Mouse (Mus musculus) duodenum, adult 2 months (tissue): Measurements from ENCODE around the gene Il17c. TPM values are rescaled to one million over a fixed set of nuclear protein-coding genes. Genes with fewer than 3 reads are reported as not detected.

Experiments
- polyA plus RNA-seq: library from polyadenylated mRNA; depleted of rRNA; stranded (reverse); fragments of >200 nt; gene quantifications from 2 replicates; pipeline ENCODE4 v1.2.3, GENCODE M21; 2012; ENCODE audit warnings: low replicate concordance; rRNA removed

The Il17c gene
- 0.27 TPM in 1 of 2 replicates, not detected in the other for polyA plus RNA-seq

DNA sequence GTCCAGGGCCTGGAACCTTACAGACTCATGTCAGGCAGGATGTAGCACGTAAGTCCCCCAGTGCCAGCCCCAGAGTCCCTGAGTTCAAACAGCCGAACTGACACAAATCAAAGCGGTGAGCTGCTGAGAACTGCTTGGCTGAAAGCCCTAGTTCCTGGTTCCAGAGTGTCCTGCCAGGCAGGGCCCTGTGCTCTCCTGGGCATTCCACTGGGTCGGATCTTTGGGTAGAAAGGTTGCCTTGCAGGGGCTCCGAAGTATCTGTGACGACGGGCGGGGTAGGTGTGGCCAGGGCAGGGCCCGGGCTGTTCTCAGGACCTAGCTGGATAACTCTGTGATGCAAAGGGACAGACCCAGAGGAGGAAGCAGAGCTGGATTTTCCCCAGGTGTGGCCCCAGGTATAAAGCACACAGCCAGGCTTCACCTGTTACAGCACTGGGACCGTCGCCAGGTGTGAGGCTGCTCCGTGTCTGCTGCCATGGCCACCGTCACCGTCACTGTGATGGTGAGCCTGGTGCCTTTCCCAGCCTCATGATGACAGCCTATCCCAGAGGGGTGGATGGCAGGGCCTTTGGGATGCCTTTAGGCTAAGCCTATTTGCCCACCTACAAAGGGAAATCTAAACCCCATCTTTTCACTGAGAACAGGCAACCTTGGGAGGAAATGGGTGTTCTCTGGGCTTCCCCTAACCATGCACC lies at the start of gene Il17c:
Gene Il17c, plus strand, starts transcription at position 645 of the 695 bp plus-strand sequence.

DNA sequence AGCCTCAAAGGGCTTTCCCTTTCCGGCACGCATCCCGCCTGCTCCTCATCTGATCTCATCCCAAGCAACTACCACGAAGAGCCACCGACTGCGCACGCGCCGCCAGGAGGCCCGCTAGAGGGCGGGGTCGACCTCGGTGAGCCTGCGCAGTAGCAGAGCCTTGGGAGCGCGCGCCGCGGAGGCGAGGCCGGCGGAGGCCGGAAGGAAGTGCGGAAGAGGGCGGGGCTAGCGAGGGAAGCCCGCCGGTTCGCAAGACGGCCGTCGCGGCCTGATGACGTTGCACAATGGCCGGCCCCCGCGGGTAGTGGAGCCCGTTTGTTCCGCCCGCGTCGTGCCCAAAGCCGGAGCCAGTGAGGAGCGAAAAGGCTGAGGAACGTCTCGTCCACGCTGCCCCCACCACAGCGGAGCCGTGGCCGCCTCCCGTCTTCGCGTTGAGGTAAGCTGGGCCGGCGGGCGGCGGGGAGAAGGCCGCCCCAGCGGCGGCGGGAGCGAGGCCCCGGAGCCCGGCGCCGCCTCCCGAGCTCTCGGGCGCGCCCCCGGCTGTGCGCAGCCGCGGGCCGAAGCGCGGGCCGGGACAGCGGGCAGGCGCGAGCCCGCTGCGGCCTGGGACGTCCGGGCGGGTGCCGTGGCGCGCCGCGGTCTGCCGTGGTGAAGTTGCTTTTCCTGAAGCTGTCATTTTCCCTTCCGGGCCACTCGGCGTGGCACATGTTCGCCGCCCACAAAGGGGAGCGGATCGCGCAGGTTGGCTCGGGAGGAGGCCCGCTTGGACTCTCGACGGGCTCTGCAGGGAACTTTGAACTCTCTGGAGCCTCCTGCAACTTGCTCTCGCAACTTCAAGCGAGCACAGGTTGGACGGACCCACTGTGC lies 45.2 kb upstream of the Il17c start, which contains the start of gene Zc3h18:
Gene Zc3h18, plus strand, starts transcription at position 245 of the 867 bp plus-strand sequence.

GRCm38 (mm10) chr8:122432443-122433268 lies 10.8 kb downstream of the Il17c start, which contains the start of gene Cyba:
Gene Cyba (minus strand): TSS chr8:122432930.

DNA sequence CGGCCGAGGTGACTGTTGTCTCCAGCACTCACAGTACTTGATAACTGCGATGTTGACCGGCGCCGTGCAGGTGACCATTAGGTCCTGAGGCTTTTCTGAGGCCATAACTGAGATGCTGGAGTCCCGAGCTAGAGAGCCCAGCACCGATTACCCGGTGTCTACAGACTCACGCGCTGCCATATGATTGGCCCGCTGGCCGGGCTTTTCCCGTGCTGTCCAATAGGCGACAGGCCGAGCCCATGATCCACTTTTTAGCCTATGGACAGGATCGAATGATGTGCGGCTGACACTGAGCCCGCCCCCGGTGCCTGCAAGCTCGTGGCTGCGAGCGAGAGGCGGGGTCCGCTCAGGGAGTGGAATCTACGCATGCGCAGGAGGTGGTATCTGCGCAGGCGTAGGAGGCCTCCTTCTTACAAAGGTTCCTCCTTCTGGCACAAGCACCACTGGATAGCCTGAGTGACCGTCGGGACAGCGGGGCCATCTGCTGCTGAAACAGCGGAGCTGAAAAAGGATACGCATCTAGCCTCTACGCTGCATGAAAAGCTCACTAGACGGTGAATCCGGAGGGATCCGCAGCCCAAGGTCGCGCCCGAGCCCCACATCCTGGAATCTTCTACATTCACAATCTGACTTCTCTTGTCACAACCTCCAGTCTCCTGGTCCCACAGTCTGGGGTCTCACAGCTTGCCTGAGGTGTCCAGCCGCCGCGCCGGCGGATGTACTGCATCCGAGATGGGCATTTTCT lies 21.6 kb downstream of the Il17c start, which contains the start of gene Mvd:
Gene Mvd, minus strand, starts transcription at position 161 of the 745 bp plus-strand sequence.

GRCm38 (mm10) chr8:122460524-122461472 lies 39.0 kb downstream of the Il17c start, which contains the start of gene Snai3:
Gene Snai3 (minus strand): TSS chr8:122460733.

Other genes with a start within 250 kb of the Il17c start
- gene Zfpm1, start 139.9 kb upstream of the Il17c start, polyA plus RNA-seq: 212 and 254 TPM in 2 replicates
- gene Trhr2, start 61.3 kb upstream of the Il17c start, polyA plus RNA-seq: not detected in 2 replicates
- 21.8 and 28.0 TPM in 2 replicates for gene Zc3h18, start 45.4 kb upstream of the Il17c start, polyA plus RNA-seq
- gene Cyba, start 10.9 kb downstream of the Il17c start, polyA plus RNA-seq: 176 and 337 TPM in 2 replicates
- gene Mvd, start 21.4 kb downstream of the Il17c start, polyA plus RNA-seq: 24.1 and 33.2 TPM in 2 replicates
- gene Snai3, start 38.7 kb downstream of the Il17c start, polyA plus RNA-seq: 2.4 and 3.5 TPM in 2 replicates
- 46.6 and 51.2 TPM in 2 replicates for gene Rnf166, start 54.0 kb downstream of the Il17c start, polyA plus RNA-seq
- gene Ctu2, start 54.1 kb downstream of the Il17c start, polyA plus RNA-seq: 30.8 and 32.0 TPM in 2 replicates
- gene Piezo1, start 129.3 kb downstream of the Il17c start, polyA plus RNA-seq: 22.7 and 28.7 TPM in 2 replicates
- 47.8 and 130 TPM in 2 replicates for gene Cdt1, start 146.0 kb downstream of the Il17c start, polyA plus RNA-seq
- 696 and 873 TPM in 2 replicates for gene Aprt, start 154.9 kb downstream of the Il17c start, polyA plus RNA-seq
- 13.8 and 23.3 TPM in 2 replicates for gene Galns, start 189.4 kb downstream of the Il17c start, polyA plus RNA-seq
- 150 and 176 TPM in 2 replicates for gene Trappc2l, start 189.6 kb downstream of the Il17c start, polyA plus RNA-seq
- 0.21 TPM in 1 of 2 replicates, not detected in the other for gene Pabpn1l, start 200.7 kb downstream of the Il17c start, polyA plus RNA-seq